Mouse (Mus musculus) MEL (cell line): ENCODE data around the gene C1qtnf5.

Experiments used
- CTCF ChIP-seq, 3 experiments: IDR thresholded peaks in 2 of 3; conservative IDR thresholded peaks in 1 of 3; 2 replicates each; pipeline ENCODE4 v1.5.1; 2011 to 2012; ENCODE audit warnings: low read length in 3 of 3, low read depth in 2 of 3, mild to moderate bottlenecking in 2 of 3, improper control_type of control experiment in 1 of 3, inconsistent platforms in 1 of 3, mixed read lengths in 1 of 3, moderate library complexity in 1 of 3; ENCODE audit not compliant: control insufficient read depth in 1 of 3, insufficient read depth in 1 of 3, poor library complexity in 1 of 3, severe bottlenecking in 1 of 3
- EP300 ChIP-seq, 2 experiments: IDR thresholded peaks; 2 replicates each; pipeline ENCODE4 v1.6.1; 2011; ENCODE audit warnings: improper control_type of control experiment in 2 of 2, low read length in 2 of 2, low read depth in 1 of 2, mild to moderate bottlenecking in 1 of 2
- JUND ChIP-seq: IDR thresholded peaks from 2 replicates; pipeline ENCODE4 v1.6.1; 2011; ENCODE audit warnings: low read depth, mild to moderate bottlenecking, improper control_type of control experiment, low read length
- MAFK ChIP-seq: IDR thresholded peaks from 2 replicates; pipeline ENCODE4 v1.6.1; 2011; ENCODE audit warnings: low read depth, mild to moderate bottlenecking, low read length, improper control_type of control experiment, borderline replicate concordance
- MAZ ChIP-seq: IDR thresholded peaks from 2 replicates; pipeline ENCODE4 v1.6.1; 2012; ENCODE audit warnings: low read depth, mild to moderate bottlenecking, inconsistent platforms, low read length, improper control_type of control experiment
- NRF1 ChIP-seq: IDR thresholded peaks from 2 replicates; pipeline ENCODE4 v1.6.1; 2014; ENCODE audit warnings: low read depth, mild to moderate bottlenecking, inconsistent platforms, low read length, improper control_type of control experiment, moderate library complexity; ENCODE audit not compliant: poor library complexity, insufficient read depth, severe bottlenecking
- POLR2A ChIP-seq, 2 experiments: IDR thresholded peaks; 2 replicates each; pipeline ENCODE4 v1.6.1; 2011 to 2012; ENCODE audit warnings: low read length in 2 of 2, mild to moderate bottlenecking in 2 of 2, control low read depth in 1 of 2, improper control_type of control experiment in 1 of 2, low read depth in 1 of 2, moderate library complexity in 1 of 2; ENCODE audit not compliant: control insufficient read depth in 1 of 2, insufficient read depth in 1 of 2, poor library complexity in 1 of 2
- RCOR1 ChIP-seq: IDR thresholded peaks from 2 replicates; pipeline ENCODE4 v1.6.1; 2012; ENCODE audit warnings: low read depth, mild to moderate bottlenecking, inconsistent platforms, low read length, improper control_type of control experiment
- TBP ChIP-seq: IDR thresholded peaks from 2 replicates; pipeline ENCODE4 v1.8.0; 2011; ENCODE audit warnings: low read depth, low read length, improper control_type of control experiment

- TF ChIP-seq MAFK (no peak), EP300 (IDR thresholded peaks at IDR 0.05; ENCODE audit: low read depth in 1 of 2, low read length in 2 of 2) (no peak), JUND (no peak), TBP (no peak), CTCF (IDR thresholded peaks at IDR 0.05 in 2 of 3, conservative IDR thresholded peaks at IDR 0.05 in 1 of 3; ENCODE audit: control insufficient read depth in 1 of 3, insufficient read depth in 1 of 3, low read depth in 2 of 3, low read length in 3 of 3, poor library complexity in 1 of 3, severe bottlenecking in 1 of 3) (no peak), MAZ (no peak), NRF1 (no peak), POLR2A (IDR thresholded peaks at IDR 0.05; ENCODE audit: control insufficient read depth in 1 of 2, insufficient read depth in 1 of 2, low read depth in 1 of 2, low read length in 2 of 2, poor library complexity in 1 of 2) (no peak), RCOR1 (no peak)
Measured at GRCm38 (mm10) chr9:44069252-44069651, 37.8 kb upstream of the C1qtnf5 start.
